Comparison of ENCODE assay signal across 9 mouse cellular contexts in genomic region chr14:12208554-12208953, GRCm38 (mm10).
DNase-seq lines count a peak whose midpoint lies in the region; ATAC-seq and TF ChIP-seq lines count a peak whose summit lies in the region.
"Had no signal": no experiment of that assay in that cellular context is flagged by ENCODE, and none has a peak within 500 bp of the region (broad histone marks: within the 10 kb centered on the region; RNA-seq: fewer than 3 reads in every experiment).

No protein-coding gene starts in this region.

- intact Hi-C loops in left cerebral cortex, postnatal 36 days (cut with DNase I): no loop called here

- H3K4me1 ChIP-seq in liver, embryonic 12.5 days: no peaks in the 10 kb centered on the region
- no peaks in the 10 kb centered on the region for H3K4me1 ChIP-seq in stomach, postnatal 0 days (replicated peaks; ENCODE audit: control insufficient read depth, insufficient read depth)
- H3K4me1 ChIP-seq: limb, embryonic 15.5 days had no signal

- peak; percentile 79 for TF ChIP-seq CTCF in stomach, postnatal 0 days (IDR thresholded peaks at IDR 0.05; ENCODE audit: low read depth)

- no peak overlapping the region for H3K9ac ChIP-seq in liver, embryonic 12.5 days
- no peak overlapping the region for H3K9ac ChIP-seq in stomach, postnatal 0 days (ENCODE audit: low read length)
- H3K9ac ChIP-seq: limb, embryonic 15.5 days had no signal

- no peaks in the 10 kb centered on the region for H3K9me3 ChIP-seq in liver, embryonic 12.5 days (replicated peaks)
- no peaks in the 10 kb centered on the region for H3K9me3 ChIP-seq in stomach, postnatal 0 days (ENCODE audit: control insufficient read depth, low read length)
- H3K9me3 ChIP-seq: limb, embryonic 15.5 days had no signal

- H3K4me2 ChIP-seq in liver, embryonic 12.5 days: no peak overlapping the region
- H3K4me2 ChIP-seq in stomach, postnatal 0 days (replicated peaks; ENCODE audit: low read depth): no peak overlapping the region
- H3K4me2 ChIP-seq: limb, embryonic 15.5 days had no signal

- WGBS in liver, embryonic 12.5 days (ENCODE audit: insufficient replicate concordance): 53% methylated on average over 2 of the region's 2 CpGs
- 95% methylated on average over 2 of the region's 2 CpGs for WGBS in stomach, postnatal 0 days

- H3K36me3 ChIP-seq in liver, embryonic 12.5 days: no peaks in the 10 kb centered on the region
- H3K36me3 ChIP-seq in stomach, postnatal 0 days (ENCODE audit: control insufficient read depth, insufficient read depth, low read length): no peaks in the 10 kb centered on the region

- peak; percentile 19 for DNase-seq in cerebellum, adult 18-20 months
- DNase-seq in cerebellum, adult 11-12 months: no peak
- peak; percentile 20 for DNase-seq in liver
- DNase-seq in adipocyte (ENCODE audit: low spot score): peak; percentile 2
- DNase-seq in heart, postnatal 4 days: peak; percentile 30
- peak; percentile 21 for DNase-seq in stomach, postnatal 0 days (ENCODE audit: low spot score)
- no peak for DNase-seq in left cerebral cortex, postnatal 36 days (ENCODE audit: low spot score in 2 of 2)

- TF ChIP-seq EP300 in stomach, postnatal 0 days (optimal IDR thresholded peaks at IDR 0.05): no peak

- H3K27ac ChIP-seq in liver, embryonic 12.5 days: no peak overlapping the region
- no peak overlapping the region for H3K27ac ChIP-seq in stomach, postnatal 0 days (replicated peaks)
- H3K27ac ChIP-seq: limb, embryonic 15.5 days had no signal

- H3K27me3 ChIP-seq in liver, embryonic 12.5 days (replicated peaks): no peaks in the 10 kb centered on the region
- no peaks in the 10 kb centered on the region for H3K27me3 ChIP-seq in stomach, postnatal 0 days (ENCODE audit: control insufficient read depth, insufficient read depth, low read length)
- H3K27me3 ChIP-seq: limb, embryonic 15.5 days had no signal

- ATAC-seq in liver, embryonic 12.5 days: no peak
- ATAC-seq in stomach, postnatal 0 days (ENCODE audit: low FRiP score, low TSS enrichment): no peak

- H3K4me3 ChIP-seq in liver, embryonic 12.5 days: no peak overlapping the region
- no peak overlapping the region for H3K4me3 ChIP-seq in stomach, postnatal 0 days (ENCODE audit: low read depth, low read length)
- H3K4me3 ChIP-seq: limb, embryonic 15.5 days had no signal

Comparison
In these comparisons a context has a peak if more than half of its experiments do, and no peak if none do; other contexts are left out.
1. DNase-seq: peak in cerebellum, adult 18-20 months (2 of 2), liver (single experiment), adipocyte (single experiment), heart, postnatal 4 days (single experiment) and stomach, postnatal 0 days (single experiment); none in cerebellum, adult 11-12 months (single experiment) and left cerebral cortex, postnatal 36 days (0 of 2).